Mouse (Mus musculus): ENCODE measurements around the gene Med29.
A peak's percentile ranks its signal among the peaks of the same experiment; 100 is the strongest.

The Med29 gene

DNA sequence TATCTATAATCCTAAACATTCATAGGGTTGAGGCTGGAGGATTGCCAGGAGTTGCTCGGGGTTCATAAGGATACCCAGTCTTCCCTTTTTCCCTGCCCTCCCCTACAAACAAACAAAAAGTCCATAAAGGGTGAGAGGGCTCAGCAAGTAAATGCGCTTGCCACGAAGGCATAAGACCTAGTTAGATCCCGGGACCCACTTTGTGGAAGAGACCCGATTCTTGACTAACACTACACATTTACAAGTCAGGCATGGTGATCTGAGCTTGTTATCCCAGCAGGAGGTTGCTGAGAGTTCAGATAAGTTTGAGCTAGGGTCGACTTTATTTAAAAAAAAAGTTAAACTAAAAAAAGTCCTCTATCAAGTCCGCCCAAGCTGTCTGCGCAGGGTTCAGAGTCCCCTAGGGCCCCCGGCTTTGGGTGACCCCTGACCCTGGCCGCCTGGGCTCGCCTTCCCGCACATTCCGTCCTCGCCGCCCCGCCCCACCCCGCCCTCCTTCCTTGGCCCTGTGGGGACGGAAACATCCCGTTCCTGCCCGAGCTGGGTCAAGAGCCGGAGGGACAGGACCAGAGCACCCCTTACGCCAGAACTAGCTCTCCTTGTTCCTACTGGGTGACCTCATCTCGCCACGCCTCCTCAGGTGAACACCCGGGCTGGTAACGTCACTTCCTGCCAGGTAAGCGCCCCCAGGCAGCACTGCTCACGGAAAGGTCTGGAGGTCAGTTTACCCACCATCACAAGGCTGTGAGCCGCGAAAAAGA is 16.3 kb downstream of the Med29 start:
- peak; percentile 87 for DNase-seq (ENCODE audit: low read depth)

DNA sequence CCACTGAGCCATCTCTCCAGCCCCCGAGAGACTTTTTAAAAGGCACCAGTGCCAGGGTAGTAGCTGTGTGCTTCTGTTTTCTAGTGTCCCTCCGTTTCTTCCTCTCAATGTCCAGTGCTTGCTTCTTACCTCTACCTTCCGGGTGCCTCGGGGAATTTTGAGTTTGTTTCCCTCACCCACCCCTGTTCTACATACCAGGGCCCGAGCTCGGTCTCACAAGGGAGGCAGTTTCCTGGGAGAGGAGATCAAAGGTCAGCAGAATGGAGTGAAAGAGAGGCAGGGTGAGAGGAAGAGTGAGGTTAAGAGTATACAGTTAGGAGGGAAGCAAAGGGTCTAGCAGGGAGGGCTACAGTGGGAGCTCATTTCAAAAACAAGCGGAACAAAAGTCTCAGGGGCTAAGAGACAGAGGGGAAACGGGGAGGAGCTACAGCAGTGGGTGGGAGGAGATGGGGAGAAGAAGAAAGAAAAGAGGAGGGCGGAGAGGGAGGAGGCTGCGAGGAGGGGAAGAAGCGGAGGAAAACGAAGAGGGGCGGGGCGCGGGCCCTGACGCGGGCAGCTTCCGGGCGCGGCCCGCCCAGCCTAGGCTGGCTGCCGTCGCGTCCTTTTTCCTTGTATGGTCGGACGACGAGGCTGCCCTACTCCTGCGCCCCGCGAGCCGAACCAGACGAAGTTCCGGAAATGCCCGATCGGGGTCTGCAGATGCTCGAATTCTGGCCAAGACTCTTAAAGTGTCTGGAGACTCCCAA is 17.2 kb downstream of the Med29 start:
- peak; percentile 95 for DNase-seq (ENCODE audit: low read depth)

DNA sequence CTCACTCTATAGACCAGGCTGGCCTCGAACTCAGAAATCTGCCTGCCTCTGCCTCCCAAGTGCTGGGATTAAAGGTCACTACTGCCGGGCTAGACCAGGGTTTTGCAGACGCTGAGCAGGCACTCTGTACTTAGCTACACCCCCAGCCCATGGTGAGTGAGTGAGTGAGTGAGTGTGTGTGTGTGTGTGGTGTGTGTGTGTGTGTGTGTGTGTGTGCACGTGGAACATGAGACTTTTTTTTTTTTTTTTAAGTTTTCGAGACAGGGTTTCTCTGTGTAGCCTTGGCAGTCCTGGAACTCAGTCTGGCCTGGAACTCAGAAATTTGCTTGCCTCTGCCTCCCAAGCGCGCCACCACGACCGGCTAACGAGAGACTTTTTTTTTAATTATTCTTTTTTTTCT is 17.9 kb downstream of the Med29 start:
- DNase-seq (ENCODE audit: low read depth), result peak; percentile 69

DNA sequence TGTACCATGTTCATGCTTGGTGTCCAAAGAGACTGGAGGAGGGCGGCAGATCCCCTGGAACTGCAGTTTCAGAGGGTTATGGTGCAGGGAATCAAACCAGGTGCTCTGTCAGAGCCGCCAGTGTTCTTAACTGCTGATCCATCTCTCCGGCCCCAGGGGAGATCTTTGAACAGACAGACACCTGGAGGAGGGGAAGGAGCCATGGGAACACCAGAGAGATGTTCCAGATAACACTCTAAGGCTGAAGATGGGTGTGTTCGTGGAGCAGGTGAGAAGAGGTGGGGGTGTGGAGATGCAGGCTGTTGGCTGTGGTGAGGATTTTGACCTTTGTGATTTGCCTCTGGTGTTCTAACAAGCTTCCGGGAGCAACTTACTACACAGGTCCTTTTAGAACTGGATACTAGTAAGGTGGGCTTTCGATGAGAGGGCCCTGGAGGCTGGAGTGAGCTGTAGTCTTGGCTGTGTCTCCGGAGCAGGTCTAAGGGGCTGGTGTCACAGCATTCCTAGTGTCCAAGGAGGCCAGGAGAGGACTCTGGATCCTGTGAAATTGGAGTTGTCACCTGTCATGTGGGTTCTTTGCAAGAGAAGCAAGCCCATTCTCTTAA is 18.5 kb downstream of the Med29 start:
- peak; percentile 59 for DNase-seq (ENCODE audit: low read depth)

DNA sequence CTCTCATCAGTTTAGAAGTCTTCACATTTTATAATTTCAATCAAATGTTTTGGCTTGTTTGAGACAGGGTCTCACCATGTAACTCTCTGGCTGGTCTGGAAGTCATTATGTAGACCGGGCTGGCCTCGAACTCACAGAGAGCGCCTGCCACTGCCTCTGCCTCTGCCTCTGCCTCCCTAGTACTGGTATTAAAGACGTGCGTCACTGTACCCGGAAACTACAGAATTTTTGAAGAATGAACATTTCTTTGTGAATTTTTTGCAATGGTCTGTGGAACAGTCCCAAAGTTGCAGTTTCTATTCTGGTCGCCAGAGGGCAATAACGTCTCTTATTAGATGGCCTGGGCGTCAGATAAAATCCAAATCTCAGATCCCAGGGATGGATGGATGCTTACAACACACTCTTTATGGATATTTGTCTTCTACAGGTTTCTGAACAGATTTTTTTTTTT is 19.4 kb downstream of the Med29 start:
- peak; percentile 95 for DNase-seq (ENCODE audit: low read depth)

DNA sequence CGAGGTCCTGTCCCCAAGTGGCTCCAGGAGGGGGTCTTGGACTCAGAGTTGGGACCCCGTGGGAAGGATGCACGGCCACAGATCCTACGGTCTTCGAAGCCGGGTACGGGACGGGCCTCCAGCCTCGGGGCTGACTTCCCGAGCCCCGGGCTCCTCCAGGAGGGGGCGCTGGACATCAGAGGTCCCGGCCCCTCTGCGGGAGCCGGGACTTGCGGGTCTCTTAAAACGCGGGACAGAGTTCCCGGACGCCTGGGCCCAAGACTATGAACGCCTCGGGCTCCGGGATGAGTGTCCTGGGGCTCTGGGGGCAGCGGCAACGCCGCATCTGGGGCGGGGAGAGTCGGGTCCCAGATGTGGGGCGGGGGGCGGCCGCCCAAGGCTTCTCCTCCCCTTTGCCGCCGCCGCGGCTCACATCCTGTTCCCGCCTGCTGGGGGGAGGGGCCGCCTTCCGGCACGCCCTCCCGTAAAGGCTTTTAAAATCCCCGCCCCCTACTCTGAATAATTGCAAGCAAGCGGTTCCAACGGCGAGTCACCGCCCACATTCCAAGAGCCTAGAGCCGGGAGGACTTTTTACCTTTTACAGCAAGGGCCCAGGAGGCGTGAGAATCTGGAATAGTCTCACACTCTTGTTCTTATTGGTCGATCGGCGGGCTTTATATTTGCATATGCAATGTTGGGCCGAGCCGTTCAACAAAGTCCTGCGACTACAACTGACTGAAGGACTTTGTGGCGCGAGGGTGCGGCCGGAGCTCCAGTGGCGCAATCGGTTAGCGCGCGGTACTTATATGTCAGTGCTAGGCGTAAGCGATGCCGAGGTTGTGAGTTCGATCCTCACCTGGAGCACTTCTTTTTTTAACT is 20.0 kb downstream of the Med29 start, which contains the start of gene Plekhg2:
TSS of gene Plekhg2 (minus strand) at position 349 of the 858 bp plus-strand sequence.
- peak; percentile 99 for DNase-seq (ENCODE audit: low read depth)

DNA sequence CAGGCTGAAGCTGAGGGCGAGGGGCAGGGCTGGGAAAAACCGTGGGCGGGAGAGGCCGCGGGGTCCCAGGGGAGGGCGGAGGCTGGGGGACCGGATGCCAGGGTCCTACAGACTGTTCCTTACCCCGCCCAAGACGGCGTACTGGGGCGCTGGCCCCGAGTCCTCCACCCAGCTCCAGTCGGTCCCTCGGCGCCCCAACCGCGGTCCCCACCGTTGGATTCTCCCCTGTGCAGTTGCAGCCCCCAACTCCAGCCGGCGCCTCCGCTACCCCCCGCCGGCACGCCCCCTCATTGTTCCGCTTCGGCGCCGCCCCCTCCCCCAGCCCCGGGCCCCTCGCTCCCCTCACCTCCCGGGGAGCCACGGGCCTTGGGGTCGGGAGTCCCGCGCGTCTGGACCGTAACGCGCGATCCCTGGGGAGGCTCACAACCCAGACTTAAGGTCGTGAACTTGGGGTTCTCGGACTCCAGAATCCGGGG is 21.0 kb downstream of the Med29 start:
- peak; percentile 58 for DNase-seq (ENCODE audit: low read depth)

DNA sequence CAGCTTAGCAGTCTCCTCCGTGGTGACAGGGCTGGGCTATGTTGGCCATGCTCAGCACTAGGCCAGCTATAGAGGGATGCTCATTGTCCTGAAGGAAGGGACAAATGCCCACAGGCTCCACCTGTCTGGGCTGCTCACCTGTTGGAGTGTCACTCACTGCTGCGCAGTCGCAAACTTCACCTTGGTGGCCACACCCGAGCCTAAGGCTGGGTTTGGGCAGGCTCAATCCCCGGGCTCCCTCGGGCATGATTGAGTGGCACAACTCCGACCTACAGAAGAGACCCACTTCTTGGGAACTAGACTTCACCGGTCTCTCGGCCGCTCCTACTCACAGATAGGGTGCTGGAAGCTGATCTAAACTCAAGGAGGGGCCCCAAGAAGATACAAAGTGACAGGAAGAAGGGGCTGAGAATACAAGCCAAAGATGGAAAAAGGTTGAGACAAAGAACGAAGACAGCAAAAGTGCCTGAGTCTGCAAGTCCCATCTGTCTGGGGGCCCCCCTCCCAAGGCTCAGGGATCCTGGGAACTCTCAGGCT is 21.5 kb downstream of the Med29 start:
- no peak for DNase-seq (ENCODE audit: low read depth)

DNA sequence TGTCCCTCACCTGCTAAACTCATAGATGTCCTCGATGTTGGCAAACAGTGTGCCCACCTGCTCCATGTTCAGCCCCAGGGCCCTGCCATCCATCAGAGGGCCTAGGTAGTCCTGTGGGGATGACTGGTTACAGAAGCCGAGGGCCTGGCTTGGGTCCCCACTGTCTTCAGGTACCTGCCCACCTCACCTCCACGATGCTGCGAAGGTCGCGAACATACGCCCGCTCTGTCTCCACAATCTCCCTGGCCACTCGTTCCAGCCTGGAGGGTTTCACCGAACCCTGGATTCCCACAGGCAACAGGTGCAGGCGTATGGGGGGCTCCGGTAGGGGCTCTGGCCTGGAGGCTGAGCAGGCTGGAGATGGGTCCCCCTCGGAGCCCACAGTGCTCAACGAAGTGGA is 22.5 kb downstream of the Med29 start:
- no peak for DNase-seq (ENCODE audit: low read depth)

DNA sequence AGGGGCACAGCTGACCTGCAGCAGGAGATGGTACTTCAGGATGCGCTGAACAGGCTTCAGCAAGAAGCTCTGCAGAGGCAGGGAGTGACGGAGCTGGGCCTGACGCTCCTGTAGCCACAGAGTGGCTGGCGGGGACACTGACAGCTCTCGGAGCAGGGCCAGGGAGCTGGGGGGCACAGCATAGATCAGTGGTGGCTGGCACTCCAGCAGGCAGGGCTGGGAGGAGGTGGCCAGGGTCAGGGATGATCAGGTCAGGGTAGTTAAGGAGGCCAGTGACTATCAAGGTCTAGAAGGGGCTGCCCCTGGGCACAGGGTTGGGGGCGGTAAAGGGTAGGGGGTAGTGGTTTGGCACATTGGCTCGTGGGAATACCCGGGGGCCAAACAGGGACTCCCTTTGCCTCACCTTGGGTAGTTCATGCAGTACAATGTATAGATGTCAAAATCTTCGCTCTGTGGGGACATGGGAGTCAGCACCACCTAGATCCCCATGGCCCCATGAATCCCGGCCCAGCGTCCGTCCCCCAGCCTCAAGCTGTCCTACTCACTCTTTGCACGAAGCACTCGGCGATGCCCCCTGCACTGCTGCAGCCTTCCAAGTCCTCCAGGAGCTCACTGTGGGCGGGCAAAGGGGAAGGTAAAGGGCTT is 24.1 kb downstream of the Med29 start:
- DNase-seq (ENCODE audit: low read depth), result no peak

DNA sequence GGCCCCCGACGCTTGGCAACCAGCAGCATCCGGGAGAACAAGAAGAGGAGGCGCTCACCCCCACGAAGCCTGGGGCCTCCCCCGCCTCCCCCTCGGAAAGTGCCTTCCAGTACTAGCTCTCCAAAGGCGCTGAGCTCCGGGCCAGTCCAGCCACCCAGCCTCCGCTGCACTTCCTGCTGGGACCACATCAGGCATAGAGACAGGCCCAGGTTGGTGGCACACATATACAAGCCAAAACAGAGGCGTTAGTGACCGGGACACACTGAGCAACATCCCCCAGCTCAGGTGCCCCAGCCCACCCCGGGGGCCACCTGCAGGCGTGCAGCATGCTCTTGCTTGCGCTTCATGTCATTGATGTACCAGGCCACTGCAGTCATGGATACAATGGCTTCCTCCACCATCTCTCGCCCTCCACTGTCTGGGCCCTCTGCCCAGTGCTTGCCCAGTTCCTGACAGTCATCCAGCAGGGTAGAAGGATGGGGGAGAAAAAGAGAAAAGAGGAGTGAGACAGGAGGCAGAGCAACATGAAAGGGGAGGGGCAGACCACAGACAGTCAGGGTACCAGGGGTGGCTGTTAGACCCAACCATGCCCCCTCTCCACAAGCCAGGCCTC is 24.7 kb downstream of the Med29 start:
- DNase-seq (ENCODE audit: low read depth), result no peak

DNA sequence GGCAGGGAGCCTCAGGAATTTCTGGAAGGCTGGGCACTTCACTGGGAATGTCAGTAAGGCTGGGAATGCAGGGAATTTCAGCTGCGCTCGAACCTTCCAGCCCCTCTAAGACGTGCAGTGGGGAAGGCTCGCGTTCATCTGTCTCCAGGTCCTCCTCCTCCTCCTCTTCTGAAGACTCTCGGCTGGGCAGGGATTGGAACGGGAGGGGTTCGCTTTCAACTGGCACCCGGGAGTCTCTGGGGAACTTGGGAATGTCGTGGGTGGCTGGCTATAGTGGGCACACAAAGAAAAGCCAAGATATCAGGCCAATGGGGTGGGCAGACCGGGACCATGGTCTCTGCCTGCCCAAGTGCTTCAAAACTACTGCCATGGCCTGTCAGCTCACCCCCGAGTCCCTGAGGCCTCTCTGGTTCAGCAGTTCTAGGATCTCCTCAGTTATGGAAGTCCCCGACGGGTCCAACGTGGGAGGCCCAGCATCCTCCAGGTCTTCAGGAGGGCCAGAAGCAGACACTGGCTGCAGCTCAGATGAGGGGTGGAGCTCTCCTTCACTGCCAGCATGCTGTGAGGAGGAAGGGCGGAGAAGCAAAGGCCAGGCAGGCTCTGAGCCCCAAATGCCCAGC is 30.0 kb downstream of the Med29 start:
- no peak for DNase-seq (ENCODE audit: low read depth)

DNA sequence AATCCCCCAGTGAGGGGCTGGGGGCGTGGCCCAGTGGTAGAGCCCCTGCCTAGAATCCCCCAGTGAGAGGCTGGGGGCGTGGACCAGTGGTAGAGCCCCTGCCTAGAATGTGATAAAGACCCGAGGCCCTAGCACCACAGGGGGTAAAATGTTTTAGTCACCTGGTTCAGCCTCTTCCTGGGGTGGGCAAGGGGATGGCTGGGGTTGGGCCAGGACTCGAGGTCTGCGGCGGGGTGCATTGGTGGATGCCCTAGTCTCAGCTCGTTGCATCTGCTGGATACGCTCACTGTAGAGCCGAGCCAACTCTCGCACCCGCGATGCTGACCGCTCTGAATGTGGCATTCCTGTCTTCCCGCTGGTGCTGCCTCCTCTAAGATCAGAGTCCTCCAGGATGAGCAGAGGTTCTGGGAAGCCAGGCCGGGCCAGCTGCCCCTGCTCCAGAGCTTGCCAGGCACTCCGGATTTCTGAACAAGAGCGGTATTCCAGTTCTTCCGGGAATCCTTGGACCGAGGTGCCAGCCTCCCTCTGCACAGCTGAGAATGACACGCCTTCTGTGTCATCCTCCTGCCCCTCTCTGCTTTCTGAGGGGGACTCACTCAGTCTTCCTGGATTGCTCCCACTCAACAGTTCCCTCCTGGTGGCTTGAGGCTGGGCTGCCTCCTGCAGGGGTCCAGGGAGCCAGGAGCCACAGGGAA is 30.7 kb downstream of the Med29 start:
- no peak for DNase-seq (ENCODE audit: low read depth)

DNA sequence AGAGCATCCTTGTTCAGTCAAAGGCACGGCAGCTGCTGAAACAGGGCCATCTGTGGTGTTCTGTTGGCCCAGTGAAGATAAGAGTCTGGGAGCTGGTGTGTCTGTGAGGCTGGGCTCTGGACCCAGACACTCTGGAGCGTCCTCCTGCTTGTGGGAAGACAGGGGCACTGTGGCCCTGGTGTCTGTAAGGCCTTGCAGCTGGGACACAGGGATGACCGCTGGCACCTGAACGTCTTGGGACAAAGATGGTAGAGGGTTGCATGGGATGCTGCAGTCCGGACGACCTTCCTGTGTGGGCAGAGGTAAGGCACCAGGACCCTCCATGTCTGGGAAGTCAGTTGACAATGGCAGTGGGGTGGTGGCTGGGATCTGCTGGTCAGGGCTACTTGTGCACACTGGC is 32.2 kb downstream of the Med29 start:
- DNase-seq (ENCODE audit: low read depth), result no peak

DNA sequence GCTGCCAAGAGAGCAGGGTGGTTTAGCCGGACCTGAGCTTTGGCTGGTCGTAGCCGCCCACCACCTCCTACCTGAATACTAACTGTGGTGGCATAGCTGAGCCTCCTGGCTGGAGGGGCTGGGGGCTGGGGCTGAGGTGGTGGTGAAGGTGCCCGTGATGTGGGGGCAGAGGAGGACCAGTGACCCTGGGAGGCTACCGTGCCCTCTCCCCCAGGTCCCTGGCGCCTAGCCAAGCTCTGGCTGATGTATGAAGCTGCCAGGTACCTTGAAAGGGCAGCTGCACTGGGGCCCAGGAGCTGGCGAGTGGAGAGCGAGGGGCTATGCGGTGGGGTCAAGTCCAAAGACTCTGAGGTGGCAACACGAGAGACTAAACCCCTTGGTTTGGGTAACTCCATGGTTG is 32.7 kb downstream of the Med29 start:
- DNase-seq (ENCODE audit: low read depth), result no peak

DNA sequence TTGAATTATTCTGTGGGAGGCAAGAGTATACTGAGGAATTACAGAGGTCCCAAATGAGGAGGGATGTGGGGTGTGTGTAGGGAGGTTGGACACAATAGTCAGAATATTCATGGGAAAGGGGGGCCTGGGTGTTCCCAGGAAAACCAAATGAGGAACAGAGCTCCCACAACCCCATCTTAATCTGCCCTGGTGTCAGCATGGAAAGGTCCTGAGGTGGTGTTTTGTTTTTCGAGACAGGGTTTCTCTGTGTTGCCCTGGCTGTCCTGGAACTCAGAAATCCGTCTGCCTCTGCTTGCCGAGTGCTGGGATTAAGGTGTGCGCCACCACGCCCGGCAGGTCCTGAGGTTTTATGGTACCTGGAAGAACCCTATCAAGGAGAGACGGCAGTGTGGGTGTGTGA is 34.1 kb downstream of the Med29 start:
- DNase-seq (ENCODE audit: low read depth), result no peak

DNA sequence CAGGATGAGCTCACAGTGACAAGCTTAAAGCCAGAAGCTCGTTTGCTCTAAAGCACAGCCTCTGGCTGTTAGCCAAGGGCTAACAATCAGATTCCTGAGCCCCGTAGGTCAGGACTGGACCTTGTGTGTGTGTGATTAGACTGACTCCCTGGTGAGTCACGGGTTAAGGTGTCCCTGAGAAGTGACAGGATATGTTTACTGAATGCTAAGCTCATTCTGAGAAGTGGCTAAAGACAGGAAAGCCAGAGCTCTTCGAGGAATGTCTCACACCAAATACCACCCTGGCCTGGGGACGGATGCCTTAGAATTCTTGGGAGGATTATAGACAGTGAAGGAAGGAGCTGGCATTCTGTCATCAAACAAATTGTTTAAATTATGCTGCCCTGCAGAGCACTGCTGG is 34.5 kb downstream of the Med29 start:
- no peak for DNase-seq (ENCODE audit: low read depth)

DNA sequence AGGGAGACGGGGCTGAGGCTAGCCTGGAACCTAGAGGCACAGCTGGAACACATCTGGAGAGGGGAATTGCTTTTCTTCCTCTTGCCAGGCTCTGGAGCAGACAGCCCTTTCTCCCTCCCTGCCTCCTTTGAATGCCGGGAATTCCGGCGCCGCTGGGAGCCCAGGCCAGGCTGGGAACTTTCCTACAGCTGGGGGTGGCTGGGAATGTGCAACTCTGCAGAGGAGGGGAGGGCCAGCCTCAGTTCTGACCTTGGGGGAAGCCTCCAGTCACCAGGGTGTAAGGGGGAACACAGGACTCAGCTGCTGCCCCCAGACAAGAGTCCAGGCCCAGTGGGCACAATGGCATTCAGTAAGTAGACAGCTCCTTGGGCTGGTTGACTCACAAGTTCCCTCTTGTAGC is 35.5 kb downstream of the Med29 start:
- DNase-seq (ENCODE audit: low read depth), result no peak

DNA sequence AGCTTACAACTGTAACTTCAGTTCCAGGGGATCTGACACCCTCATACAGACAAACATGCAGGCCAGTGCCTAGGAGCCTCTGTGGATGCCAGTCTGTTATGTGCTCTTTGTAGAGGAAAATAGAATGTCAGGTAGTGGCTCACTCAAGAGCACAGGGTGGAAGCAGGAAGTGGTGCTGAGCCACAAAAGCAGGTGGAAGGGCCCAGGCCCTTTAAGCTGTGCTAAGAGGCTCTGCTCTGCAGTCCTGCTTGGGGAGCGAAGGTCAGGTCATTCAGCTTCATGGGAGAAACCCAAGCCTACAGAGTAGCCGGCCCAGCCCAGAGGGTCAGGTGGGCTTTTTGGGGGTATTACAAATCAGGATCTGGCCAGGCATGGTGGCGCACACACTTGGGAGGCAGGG is 37.3 kb downstream of the Med29 start:
- peak; percentile 75 for DNase-seq (ENCODE audit: low read depth)

DNA sequence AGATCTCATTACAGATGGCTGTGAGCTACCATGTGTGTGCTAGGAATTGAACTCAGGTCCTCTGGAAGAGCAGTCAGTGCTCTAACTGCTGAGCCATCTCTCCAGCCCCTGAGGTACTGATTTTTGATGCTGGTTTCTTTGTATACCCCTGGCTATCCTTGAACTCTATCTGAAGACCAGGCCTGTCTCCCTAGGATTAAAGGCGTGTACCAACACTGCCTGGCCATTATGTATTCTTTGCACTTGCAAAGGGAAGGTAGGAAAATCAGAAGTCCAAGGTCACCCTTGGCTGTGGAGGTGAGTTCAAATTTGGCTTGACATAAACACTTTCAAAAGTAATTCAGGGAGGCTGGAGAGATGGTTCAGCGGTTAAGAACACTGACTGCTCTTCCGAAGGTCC is 37.9 kb downstream of the Med29 start:
- DNase-seq (ENCODE audit: low read depth), result no peak
